Mouse (Mus musculus) limb, embryonic 14.5 days (tissue): ENCODE results near the gene Gcn1l1. TPM values are rescaled to one million over a fixed set of nuclear protein-coding genes. Genes with fewer than 3 reads are reported as not detected.
"Not testable (repeated sequence)": the region's sequence is repeated elsewhere in the genome, so short reads cannot be mapped to it uniquely, and the experiment has no call there.

Source experiments
- ATAC-seq: fragments of 200-750 bp; cut with Nextera tagmentation; 2 replicates; pipeline ENCODE4 v1.8.0; 2017; ENCODE audit warnings: low read depth, moderate number of reproducible peaks, moderate TSS enrichment; ENCODE audit not compliant: low FRiP score
- DNase-seq: peaks from one replicate; pipeline ENCODE4 v3.0.0-alpha.2; 2015; ENCODE audit warnings: low spot score
- H3K27ac ChIP-seq: fragments of 300-500 bp; sonication (generic); replicated peaks from 2 replicates; pipeline ENCODE4 v1.5.1; 2014; ENCODE audit warnings: low read depth, mild to moderate bottlenecking, low read length, moderate library complexity, mixed read lengths
- H3K27me3 ChIP-seq: fragments of 300-500 bp; sonication (generic); 2 replicates; pipeline ENCODE4 v1.6.1; 2014; ENCODE audit warnings: low read length, mixed read lengths; ENCODE audit not compliant: control insufficient read depth, insufficient read depth
- H3K36me3 ChIP-seq: fragments of 300-500 bp; sonication (generic); 2 replicates; pipeline ENCODE4 v1.6.1; 2014; ENCODE audit warnings: mild to moderate bottlenecking, low read length, moderate library complexity, mixed read lengths; ENCODE audit not compliant: control insufficient read depth, insufficient read depth
- H3K4me1 ChIP-seq: fragments of 300-500 bp; sonication (generic); 2 replicates; pipeline ENCODE4 v1.6.1; 2014; ENCODE audit warnings: antibody characterized with exemption, low read length, mixed read lengths; ENCODE audit not compliant: control insufficient read depth, insufficient read depth
- H3K4me2 ChIP-seq: fragments of 300-500 bp; sonication (generic); replicated peaks from 2 replicates; pipeline ENCODE4 v1.6.1; 2014; ENCODE audit warnings: low read depth, mild to moderate bottlenecking, low read length, moderate library complexity; ENCODE audit not compliant: severe bottlenecking
- H3K4me3 ChIP-seq: fragments of 300-500 bp; sonication (generic); replicated peaks from 2 replicates; pipeline ENCODE4 v1.5.1; 2014; ENCODE audit warnings: low read length
- H3K9ac ChIP-seq: fragments of 300-500 bp; sonication (generic); 2 replicates; pipeline ENCODE4 v1.6.1; 2014; ENCODE audit warnings: mild to moderate bottlenecking, low read depth, low read length, moderate library complexity; ENCODE audit not compliant: severe bottlenecking
- H3K9me3 ChIP-seq: fragments of 300-500 bp; sonication (generic); 2 replicates; pipeline ENCODE4 v1.6.1; 2016; ENCODE audit warnings: low read length; ENCODE audit not compliant: control insufficient read depth
- POLR2A ChIP-seq: fragments of 200-500 bp; IDR thresholded peaks from 2 replicates; pipeline ENCODE4 v1.8.0; 2012; ENCODE audit warnings: inconsistent platforms, mild to moderate bottlenecking, moderate library complexity, borderline replicate concordance; ENCODE audit not compliant: insufficient read depth, insufficient read length; ENCODE audit errors: extremely low read depth
- WGBS: fragments of 180-500 bp; shearing (Covaris S2); extraction: QIAGEN DNeasy Blood & Tissue Kit; methylation state at CpG from one replicate; pipeline ENCODE4 v1.1.7; 2014; 5-methylcytosine and 5-hydroxymethylcytosine counted together
- polyA plus RNA-seq, 2 experiments: library from polyadenylated mRNA; depleted of rRNA in 1 of 2; stranded (reverse) in 1 of 2; unstranded in 1 of 2; fragments of >200 nt; fragmentation: Nextera tagmentation in 1 of 2; extraction: Ambion mirVana in 1 of 2; gene quantifications; 2 replicates each; pipeline versions ENCODE4 v1.2.1 to v1.2.3; 2012 to 2014

The Gcn1l1 gene
- polyA plus RNA-seq, 2 experiments = 42.8 to 47.0 TPM

DNA sequence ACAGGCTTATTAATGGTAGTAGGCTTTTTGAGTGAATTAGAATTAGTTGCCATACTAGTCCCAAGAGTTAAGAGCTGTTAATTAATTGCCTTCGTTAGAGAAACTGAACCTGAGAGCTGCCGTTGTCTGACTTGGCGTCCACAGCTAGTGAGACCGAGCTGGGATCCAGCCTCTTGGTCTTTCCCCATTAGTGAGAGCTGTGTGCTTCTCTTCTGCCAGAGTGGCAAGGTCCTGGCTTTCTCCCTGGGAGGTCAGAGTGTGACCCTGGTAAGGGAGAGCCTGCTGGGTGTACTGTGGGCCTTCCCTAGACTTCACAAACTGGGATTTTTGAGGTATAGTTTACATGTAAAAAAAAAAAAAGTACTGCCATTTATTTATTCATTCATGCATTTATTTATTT lies 4.7 kb downstream of the Gcn1l1 start:
- 78% methylated on average over 4 of the region's 4 CpGs for WGBS
- peaks cover 41% of the 10 kb centered on the region for H3K36me3 ChIP-seq
- H3K27me3 ChIP-seq = no peaks in the 10 kb centered on the region
- no peak overlapping the region for H3K9ac ChIP-seq
- no peak for ATAC-seq
- peaks cover 7% of the 10 kb centered on the region; the same call in 1 of the 2 replicates for H3K4me1 ChIP-seq
- no peak overlapping the region for H3K4me2 ChIP-seq
- H3K4me3 ChIP-seq = no peak overlapping the region
- no peak overlapping the region for H3K27ac ChIP-seq
- no peaks in the 10 kb centered on the region for H3K9me3 ChIP-seq
- TF ChIP-seq POLR2A = no peak
- DNase-seq = no peak

DNA sequence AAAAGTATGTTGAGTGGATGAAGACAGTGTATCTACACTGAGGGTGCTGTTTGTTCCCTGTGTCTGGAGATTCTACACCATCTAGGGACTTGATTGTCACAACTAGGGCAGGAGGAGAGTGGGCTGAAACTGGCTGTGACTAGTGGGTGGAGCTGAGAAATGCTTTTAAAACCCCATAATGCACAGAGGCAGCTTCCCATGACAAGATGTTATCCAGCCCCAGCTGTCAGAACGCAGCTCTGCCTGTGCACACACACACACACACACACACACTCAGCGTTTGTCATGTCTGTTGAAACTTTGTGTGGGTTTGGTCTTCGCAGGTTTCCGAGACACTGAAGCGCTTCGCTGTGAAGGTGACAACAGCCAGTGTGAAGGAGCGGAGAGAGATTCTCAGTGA lies 6.0 kb downstream of the Gcn1l1 start:
- WGBS = 92% methylated on average over 7 of the region's 7 CpGs
- H3K4me2 ChIP-seq = no peak overlapping the region
- no peak overlapping the region for H3K9ac ChIP-seq
- H3K27me3 ChIP-seq = no peaks in the 10 kb centered on the region
- H3K4me3 ChIP-seq = no peak overlapping the region
- no peak overlapping the region for H3K27ac ChIP-seq
- no peaks in the 10 kb centered on the region for H3K9me3 ChIP-seq
- H3K4me1 ChIP-seq = peaks cover 5% of the 10 kb centered on the region; the same call in 1 of the 2 replicates
- ATAC-seq (no peak), DNase-seq (no peak)
- TF ChIP-seq POLR2A = no peak
- peaks cover 53% of the 10 kb centered on the region for H3K36me3 ChIP-seq

DNA sequence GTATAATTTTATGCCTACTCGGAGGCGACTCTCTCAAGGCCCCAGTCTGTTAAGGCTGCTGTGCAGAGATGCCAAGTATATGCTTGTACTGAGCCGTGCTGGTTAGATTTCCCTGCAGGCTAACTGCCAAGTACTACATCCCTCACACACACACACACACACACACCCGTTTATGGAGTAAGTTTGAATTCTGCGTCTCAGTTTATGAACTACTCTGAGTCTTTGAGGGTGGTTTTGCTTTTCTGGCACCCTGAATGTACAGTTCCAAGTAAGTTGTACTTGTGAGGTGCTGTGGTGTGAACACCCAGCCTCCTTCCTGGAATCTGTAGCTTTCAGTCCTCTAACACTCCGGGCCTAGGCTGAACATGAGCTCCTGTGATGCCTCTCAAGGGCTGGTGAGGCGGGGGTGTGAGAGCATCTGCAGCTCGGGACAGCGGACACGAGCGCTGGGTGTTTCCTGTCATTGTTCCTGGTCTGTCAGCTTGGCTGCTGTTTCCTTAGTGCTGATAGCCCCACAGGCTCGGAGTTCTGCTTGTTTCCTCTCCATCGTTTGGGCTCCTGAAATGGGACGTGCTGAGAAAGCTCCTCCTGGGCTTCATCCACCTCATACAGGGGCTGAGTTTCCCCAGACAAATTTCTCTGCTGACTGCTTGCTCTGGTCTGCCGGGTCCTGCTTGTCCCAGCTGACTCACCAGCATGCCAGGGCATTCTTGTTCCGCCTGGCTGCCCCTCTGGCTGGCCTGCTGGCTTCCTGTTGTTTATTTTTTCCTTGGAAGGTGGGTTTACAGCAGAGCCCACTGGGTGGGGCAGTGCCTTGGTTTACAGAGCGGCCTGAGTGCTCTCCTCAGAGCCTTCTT lies 7.9 kb downstream of the Gcn1l1 start:
- Histone ChIP-seq H3K4me3 (no peak overlapping the region), H3K4me2 (no peak overlapping the region), H3K4me1 (0 out of 2 replicates have a peak, but pooled peaks cover 3% of the 10 kb centered on the region), H3K27me3 (no peaks in the 10 kb centered on the region), H3K27ac (peak overlapping the region; percentile 52), H3K9me3 (no peaks in the 10 kb centered on the region), H3K36me3 (peaks cover 69% of the 10 kb centered on the region), H3K9ac (no peak overlapping the region)
- ATAC-seq = no peak
- DNase-seq = no peak
- TF ChIP-seq POLR2A = no peak
- WGBS = 66% methylated on average over 17 of the region's 17 CpGs

DNA sequence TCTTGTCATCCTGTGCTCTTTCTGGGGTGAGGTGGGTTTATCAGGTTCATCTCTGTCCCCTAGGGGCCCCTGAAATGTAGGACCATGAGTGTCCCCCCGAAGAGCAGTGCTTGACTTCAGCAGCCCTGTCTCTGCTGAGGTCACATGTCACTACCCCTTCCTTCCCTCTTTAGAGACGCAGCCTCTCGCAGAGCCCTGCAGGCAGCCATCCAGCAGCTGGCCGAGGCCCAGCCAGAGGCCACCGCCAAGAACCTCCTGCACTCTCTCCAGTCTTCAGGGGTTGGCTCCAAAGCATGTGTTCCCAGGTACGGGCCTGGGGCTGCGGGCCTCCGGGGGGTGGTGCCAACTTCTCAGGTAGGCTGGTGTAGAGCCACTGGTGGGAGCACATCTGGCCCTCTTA lies 9.9 kb downstream of the Gcn1l1 start:
- no peak for ATAC-seq
- Histone ChIP-seq H3K27ac (no peak overlapping the region), H3K36me3 (peaks cover 87% of the 10 kb centered on the region), H3K4me2 (no peak overlapping the region), H3K9me3 (no peaks in the 10 kb centered on the region), H3K4me3 (no peak overlapping the region), H3K4me1 (0 out of 2 replicates have a peak, but pooled peaks cover 3% of the 10 kb centered on the region), H3K27me3 (no peaks in the 10 kb centered on the region), H3K9ac (no peak overlapping the region)
- TF ChIP-seq POLR2A = no peak
- WGBS = 82% methylated on average over 8 of the region's 8 CpGs
- no peak for DNase-seq

DNA sequence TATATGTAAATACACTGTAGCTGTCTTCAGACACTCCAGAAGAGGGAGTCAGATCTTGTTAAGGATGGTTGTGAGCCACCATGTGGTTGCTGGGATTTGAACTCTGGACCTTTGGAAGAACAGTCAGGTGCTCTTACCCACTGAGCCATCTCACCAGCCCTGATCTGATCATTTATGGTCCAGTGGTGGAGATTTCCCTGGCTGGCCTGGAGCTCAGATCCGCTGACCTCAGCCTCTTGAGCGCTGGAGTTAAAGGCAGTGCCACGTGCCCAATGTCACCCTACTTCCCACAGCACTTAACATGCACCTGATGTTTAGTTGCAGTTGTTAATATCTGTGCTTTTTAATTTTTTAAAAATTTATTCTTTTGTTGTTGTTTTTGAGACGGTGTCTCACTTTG lies 12.6 kb downstream of the Gcn1l1 start:
- not testable (repeated sequence) for H3K4me2 ChIP-seq, H3K27me3 ChIP-seq, DNase-seq, H3K27ac ChIP-seq, H3K4me3 ChIP-seq, ATAC-seq, H3K9ac ChIP-seq, H3K4me1 ChIP-seq, H3K9me3 ChIP-seq
- peaks cover 95% of the 10 kb centered on the region for H3K36me3 ChIP-seq
- WGBS = 93% methylated on average over 4 of the region's 4 CpGs
